Mouse (Mus musculus) intestine, postnatal 0 days (tissue): Measurements from ENCODE around the gene Stat5b. TPM values are rescaled to one million over a fixed set of nuclear protein-coding genes. Genes with fewer than 3 reads are reported as not detected.

ENCODE experiments used
- ATAC-seq: fragments of 200-750 bp; cut with Nextera tagmentation; 2 replicates; pipeline ENCODE4 v1.8.0; 2017; ENCODE audit warnings: mild to moderate bottlenecking, moderate TSS enrichment, moderate library complexity
- H3K27ac ChIP-seq: fragments of 300-500 bp; sonication (generic); 2 replicates; pipeline ENCODE4 v1.5.1; 2014; ENCODE audit warnings: mild to moderate bottlenecking, low read depth, low read length, moderate library complexity
- H3K27me3 ChIP-seq: fragments of 300-500 bp; sonication (generic); replicated peaks from 2 replicates; pipeline ENCODE4 v1.6.1; 2014; ENCODE audit warnings: low read length, mixed read lengths; ENCODE audit not compliant: control insufficient read depth, insufficient read depth
- H3K36me3 ChIP-seq: fragments of 300-500 bp; sonication (generic); 2 replicates; pipeline ENCODE4 v1.6.1; 2014; ENCODE audit warnings: mild to moderate bottlenecking, moderate library complexity; ENCODE audit not compliant: control insufficient read depth, insufficient read depth
- H3K4me1 ChIP-seq: fragments of 300-500 bp; sonication (generic); replicated peaks from 2 replicates; pipeline ENCODE4 v1.6.1; 2014; ENCODE audit warnings: antibody characterized with exemption, low read length, mixed read lengths; ENCODE audit not compliant: control insufficient read depth, insufficient read depth
- H3K4me2 ChIP-seq: fragments of 300-500 bp; sonication (generic); replicated peaks from 2 replicates; pipeline ENCODE4 v1.6.1; 2014; ENCODE audit warnings: low read depth, mild to moderate bottlenecking, moderate library complexity
- H3K4me3 ChIP-seq: fragments of 300-500 bp; sonication (generic); 2 replicates; pipeline ENCODE4 v1.5.1; 2014; ENCODE audit warnings: low read depth, low read length
- H3K9ac ChIP-seq: fragments of 300-500 bp; sonication (generic); 2 replicates; pipeline ENCODE4 v1.6.1; 2014; ENCODE audit warnings: mild to moderate bottlenecking, low read depth, low read length
- H3K9me3 ChIP-seq: fragments of 300-500 bp; sonication (generic); 2 replicates; pipeline ENCODE4 v1.6.1; 2016; ENCODE audit warnings: mixed run types; ENCODE audit not compliant: control insufficient read depth
- CTCF ChIP-seq: sonication (generic); IDR thresholded peaks from 2 replicates; pipeline ENCODE4 v1.5.1; 2016; ENCODE audit warnings: low read depth, mild to moderate bottlenecking, control low read depth, antibody characterized with exemption, moderate library complexity
- WGBS: fragments of 180-500 bp; shearing (Covaris S2); extraction: QIAGEN DNeasy Blood & Tissue Kit; methylation state at CpG from one replicate; pipeline ENCODE4 v1.1.7; 2014; 5-methylcytosine and 5-hydroxymethylcytosine counted together
- polyA plus RNA-seq: library from polyadenylated mRNA; unstranded; fragments of >200 nt; fragmentation: Nextera tagmentation; extraction: Ambion mirVana; gene quantifications from 2 replicates; pipeline ENCODE4 v1.2.1, GENCODE M21; 2015

The Stat5b gene
- polyA plus RNA-seq, 1 experiment from 2014 or later = 13.0 TPM

DNA sequence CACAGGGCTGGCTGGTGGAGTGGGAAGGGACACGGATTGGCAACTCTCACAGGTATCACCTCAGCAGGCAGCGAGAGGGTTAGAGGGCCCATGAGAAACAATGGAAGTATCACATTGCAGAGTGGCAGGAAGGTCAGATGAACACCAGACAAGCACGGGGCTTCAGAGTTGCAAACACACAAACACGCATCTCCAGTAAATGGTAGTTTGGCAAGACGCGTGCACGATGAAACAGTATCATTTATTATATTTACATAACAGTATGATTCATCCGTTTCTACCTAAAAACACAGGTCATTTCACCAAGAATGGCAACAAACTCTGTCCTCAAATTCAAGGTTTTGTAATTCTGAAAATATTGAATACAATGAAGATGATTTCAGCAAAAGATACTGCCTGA is 11.0 kb downstream of the Stat5b start:
- Histone ChIP-seq H3K4me1 (0 out of 2 replicates have a peak, but pooled peaks cover 2% of the 10 kb centered on the region), H3K4me2 (no peak overlapping the region), H3K9ac (no peak overlapping the region), H3K9me3 (no peaks in the 10 kb centered on the region), H3K27ac (no peak overlapping the region), H3K36me3 (no peaks in the 10 kb centered on the region), H3K4me3 (no peak overlapping the region), H3K27me3 (no peaks in the 10 kb centered on the region)
- ATAC-seq = no peak
- WGBS = 39% methylated on average over 8 of the region's 8 CpGs
- TF ChIP-seq CTCF = no peak

- H3K4me3 ChIP-seq = no peak overlapping the region
- no peaks in the 10 kb centered on the region for H3K36me3 ChIP-seq
- H3K27me3 ChIP-seq = no peaks in the 10 kb centered on the region
- TF ChIP-seq CTCF = no peak
- no peak overlapping the region for H3K9ac ChIP-seq
- ATAC-seq = no peak
- H3K4me2 ChIP-seq = no peak overlapping the region
- no peak overlapping the region for H3K27ac ChIP-seq
- WGBS = 87% methylated on average over 9 of the region's 9 CpGs
- H3K9me3 ChIP-seq = no peaks in the 10 kb centered on the region
- H3K4me1 ChIP-seq = 0 out of 2 replicates have a peak, but pooled peaks cover 2% of the 10 kb centered on the region
Measured at GRCm38 (mm10) chr11:100838894-100839293, 11.6 kb downstream of the Stat5b start.

GRCm38 (mm10) chr11:100836923-100837702 is 13.4 kb downstream of the Stat5b start:
- 67% methylated on average over 9 of the region's 9 CpGs for WGBS

GRCm38 (mm10) chr11:100833466-100833865 is 17.1 kb downstream of the Stat5b start:
- H3K36me3 ChIP-seq = no peaks in the 10 kb centered on the region
- peak; percentile 80 for ATAC-seq
- H3K9me3 ChIP-seq = no peaks in the 10 kb centered on the region
- 0 out of 2 replicates have a peak, but pooled peaks cover 6% of the 10 kb centered on the region for H3K4me1 ChIP-seq
- peak overlapping the region; percentile 46; the same call in 1 of the 2 replicates for H3K27ac ChIP-seq
- H3K27me3 ChIP-seq = no peaks in the 10 kb centered on the region
- no peak overlapping the region for H3K9ac ChIP-seq
- 34% methylated on average over 7 of the region's 7 CpGs for WGBS
- no peak overlapping the region for H3K4me2 ChIP-seq
- peak; percentile 78 for TF ChIP-seq CTCF
- H3K4me3 ChIP-seq = no peak overlapping the region

More at GRCm38 (mm10) chr11:100836923-100837702, 13.4 kb downstream of the Stat5b start:
- H3K27me3 ChIP-seq = no peaks in the 10 kb centered on the region
- H3K4me3 ChIP-seq = no peak overlapping the region
- H3K9me3 ChIP-seq = no peaks in the 10 kb centered on the region
- no peaks in the 10 kb centered on the region for H3K36me3 ChIP-seq
- TF ChIP-seq CTCF = peak; percentile 61
- 0 out of 2 replicates have a peak, but pooled peaks cover 6% of the 10 kb centered on the region for H3K4me1 ChIP-seq
- H3K4me2 ChIP-seq = no peak overlapping the region
- no peak overlapping the region for H3K27ac ChIP-seq
- no peak for ATAC-seq
- no peak overlapping the region for H3K9ac ChIP-seq

DNA sequence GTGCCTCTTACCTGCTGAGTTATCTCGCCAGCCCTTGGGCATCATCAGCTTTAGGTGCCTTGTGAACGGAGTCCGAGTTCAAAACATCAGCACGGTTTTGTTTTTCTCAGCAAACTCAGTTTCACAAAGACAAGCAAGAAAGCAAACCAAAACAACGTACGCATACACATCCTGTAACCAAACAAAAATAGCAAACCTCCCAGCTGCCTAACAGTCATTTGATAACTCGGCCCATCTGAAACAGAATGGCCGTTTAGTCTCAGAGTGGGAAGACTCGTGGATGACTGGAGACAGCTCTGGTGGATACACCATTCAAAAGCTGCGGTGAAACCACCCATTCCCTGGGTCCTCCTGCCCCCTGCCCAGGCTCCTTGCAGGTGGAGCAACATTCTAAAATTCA is 19.1 kb downstream of the Stat5b start:
- Histone ChIP-seq H3K27ac (no peak overlapping the region), H3K9ac (no peak overlapping the region), H3K4me3 (no peak overlapping the region), H3K9me3 (no peaks in the 10 kb centered on the region), H3K4me1 (peaks cover 11% of the 10 kb centered on the region), H3K36me3 (no peaks in the 10 kb centered on the region), H3K27me3 (no peaks in the 10 kb centered on the region), H3K4me2 (no peak overlapping the region)
- no peak for TF ChIP-seq CTCF
- no peak for ATAC-seq
- WGBS = 82% methylated on average over 10 of the region's 10 CpGs

GRCm38 (mm10) chr11:100829691-100830090 is 20.8 kb downstream of the Stat5b start:
- Histone ChIP-seq H3K9me3 (no peaks in the 10 kb centered on the region), H3K4me3 (no peak overlapping the region), H3K4me1 (peaks cover 11% of the 10 kb centered on the region), H3K9ac (no peak overlapping the region), H3K36me3 (no peaks in the 10 kb centered on the region), H3K4me2 (no peak overlapping the region), H3K27ac (no peak overlapping the region), H3K27me3 (no peaks in the 10 kb centered on the region)
- TF ChIP-seq CTCF = no peak
- no peak for ATAC-seq
- 83% methylated on average over 12 of the region's 12 CpGs for WGBS
